Mouse (Mus musculus) layer of hippocampus, postnatal 36 days (tissue): ENCODE measurements around the gene Nhsl2. TPM values are rescaled to one million over a fixed set of nuclear protein-coding genes. Genes with fewer than 3 reads are reported as not detected.
A peak's percentile ranks its signal among the peaks of the same experiment; 100 is the strongest.
"Not testable (repeated sequence)": the region's sequence is repeated elsewhere in the genome, so short reads cannot be mapped to it uniquely, and the experiment has no call there.

Source experiments
- DNase-seq, 2 experiments: peaks; one replicate each; pipeline ENCODE4 v3.0.0; 2022
- total RNA-seq, 2 experiments: library from RNA; stranded (reverse); gene quantifications; 2 replicates each; pipeline ENCODE4 v1.2.3; 2021

The Nhsl2 gene
- 10 to 100 TPM; 48.7 to 58.8 TPM for total RNA-seq

GRCm38 (mm10) chrX:101849281-101849821 is at the start of gene Nhsl2:
Nhsl2 (plus strand) TSS chrX:101849385.
- DNase-seq: peak; percentile 6 to 23

GRCm38 (mm10) chrX:101805512-101805911 is 43.7 kb upstream of the Nhsl2 start:
- DNase-seq: no peak

DNA sequence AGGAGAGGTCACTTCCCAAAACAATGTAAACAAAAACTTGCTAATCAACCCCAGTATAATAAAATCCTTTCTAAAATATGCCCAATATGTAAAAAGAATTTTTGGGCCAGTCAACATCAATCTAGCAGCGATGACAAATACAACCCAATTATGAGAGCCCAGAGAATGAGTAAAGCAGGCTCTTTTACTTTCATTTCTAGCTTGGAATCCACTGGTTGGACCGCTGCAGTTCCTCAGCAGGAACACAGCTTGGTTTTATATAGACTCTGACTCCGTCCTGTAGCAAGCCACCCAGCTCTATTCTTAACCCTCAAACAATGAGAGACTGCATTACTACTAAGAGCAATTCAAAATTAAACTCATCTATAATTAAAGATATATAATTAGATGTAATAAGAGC is 37.4 kb upstream of the Nhsl2 start:
- DNase-seq: no peak

DNA sequence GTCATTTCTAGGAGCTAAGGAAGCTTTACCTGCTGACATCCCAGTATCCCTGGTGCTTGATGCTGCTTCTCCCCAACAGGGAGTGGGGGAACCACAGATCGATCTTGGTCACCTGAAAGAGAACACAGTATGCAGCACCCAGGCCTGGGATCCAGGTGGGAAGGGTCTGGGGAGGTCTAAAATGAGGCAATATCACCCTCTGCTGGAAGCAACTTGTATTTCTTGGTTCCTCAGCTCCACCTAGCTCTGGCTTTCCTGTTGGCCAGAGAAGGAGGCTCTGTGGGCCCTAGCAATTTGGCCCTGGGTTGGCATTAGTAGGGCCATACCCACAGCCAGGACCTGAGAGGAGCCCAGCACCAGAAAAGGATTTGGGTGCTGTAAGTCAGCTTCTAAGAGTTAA is 30.0 kb upstream of the Nhsl2 start:
- DNase-seq: no peak

DNA sequence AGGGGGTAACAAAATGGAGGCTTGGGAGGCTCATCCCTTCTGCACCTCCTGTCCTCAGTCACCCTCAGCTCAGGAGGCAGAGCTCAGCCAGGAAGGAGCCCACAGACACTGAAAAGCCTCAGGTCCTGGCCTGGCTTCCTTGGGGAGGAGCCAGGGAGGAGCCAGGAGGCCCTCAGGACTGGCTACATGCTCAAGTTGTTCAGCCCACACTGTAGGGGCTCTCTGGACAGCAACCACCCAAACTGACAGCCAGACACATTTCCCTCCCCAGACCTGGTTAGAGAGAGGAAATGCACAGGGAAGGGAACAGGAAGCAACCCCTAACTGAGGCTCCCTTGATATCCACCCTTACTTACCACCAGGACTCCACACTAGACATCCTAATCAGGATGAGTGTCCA is 29.2 kb upstream of the Nhsl2 start:
- not testable (repeated sequence) for DNase-seq

- no peak for DNase-seq
Measured at GRCm38 (mm10) chrX:101847191-101847795, 1.9 kb upstream of the Nhsl2 start.

DNA sequence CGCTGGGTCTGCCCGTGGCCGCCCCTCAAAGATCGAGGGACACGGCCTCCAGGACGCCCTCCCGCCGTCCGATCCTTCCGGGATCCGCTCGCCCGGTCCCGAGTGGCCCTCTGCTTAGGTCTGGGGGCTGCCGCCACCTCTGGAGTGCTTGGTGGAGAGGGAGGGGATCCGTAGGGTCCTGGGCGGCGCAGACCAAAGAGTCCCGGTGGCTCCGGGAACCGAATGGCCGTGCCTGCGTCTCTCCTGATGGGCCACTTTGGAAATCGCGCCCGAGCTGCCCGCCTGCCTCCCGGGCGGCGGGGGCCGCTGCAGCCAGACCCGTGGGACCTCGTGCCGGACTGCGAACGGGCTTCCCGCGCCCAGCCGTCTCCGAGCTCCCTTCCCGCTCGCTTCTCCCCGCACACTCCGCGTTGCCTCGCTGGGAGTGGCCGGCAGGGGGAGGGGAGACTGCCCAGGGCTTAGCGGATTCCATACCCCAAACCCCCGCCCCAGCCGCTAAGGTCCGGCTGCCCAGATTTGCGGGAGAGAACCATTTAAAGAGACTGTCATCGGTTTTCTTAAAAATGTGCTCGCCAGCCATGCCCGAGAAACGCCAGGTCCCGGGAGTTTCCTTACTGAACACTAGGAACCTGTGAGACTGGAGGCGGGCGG is 841 bp downstream of the Nhsl2 start:
- DNase-seq: no peak

- DNase-seq: no peak
Measured at GRCm38 (mm10) chrX:101851566-101852354, 2.6 kb downstream of the Nhsl2 start.

DNA sequence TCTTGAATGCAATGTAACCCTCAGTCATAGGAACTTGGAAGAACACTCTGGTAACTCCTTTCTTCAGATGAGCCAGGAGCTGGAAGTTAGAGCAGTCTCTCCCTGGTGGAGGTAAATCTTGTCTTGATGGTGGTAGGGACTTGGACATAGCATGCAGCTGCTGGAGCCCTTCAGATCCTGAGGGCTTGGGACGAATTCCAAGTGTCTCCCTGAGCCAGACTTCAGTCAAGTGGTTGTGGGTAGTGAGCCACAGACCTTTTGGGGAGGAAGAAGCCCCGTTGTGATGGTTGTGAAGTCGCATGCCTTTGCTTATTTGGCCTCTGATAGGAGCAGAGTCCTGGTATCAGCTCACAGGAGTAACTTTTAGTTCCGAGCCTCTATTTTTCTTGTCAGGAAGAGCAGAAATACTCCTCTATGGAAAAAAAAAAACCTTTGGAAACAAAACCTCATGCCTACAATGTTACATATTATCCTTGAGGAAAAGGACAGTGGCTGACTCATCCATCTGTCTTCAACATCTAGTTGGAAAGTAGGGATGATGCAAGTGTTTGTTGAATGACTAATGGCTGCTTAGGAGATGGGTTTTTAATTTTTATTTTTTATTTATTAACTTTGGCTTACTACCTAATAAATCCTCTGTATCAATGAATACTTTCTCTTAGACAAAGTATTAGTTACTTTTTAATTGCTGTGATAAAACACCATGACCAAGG is 14.6 kb downstream of the Nhsl2 start:
- no peak for DNase-seq

- no peak for DNase-seq
Measured at GRCm38 (mm10) chrX:101864788-101865187, 15.6 kb downstream of the Nhsl2 start.

DNA sequence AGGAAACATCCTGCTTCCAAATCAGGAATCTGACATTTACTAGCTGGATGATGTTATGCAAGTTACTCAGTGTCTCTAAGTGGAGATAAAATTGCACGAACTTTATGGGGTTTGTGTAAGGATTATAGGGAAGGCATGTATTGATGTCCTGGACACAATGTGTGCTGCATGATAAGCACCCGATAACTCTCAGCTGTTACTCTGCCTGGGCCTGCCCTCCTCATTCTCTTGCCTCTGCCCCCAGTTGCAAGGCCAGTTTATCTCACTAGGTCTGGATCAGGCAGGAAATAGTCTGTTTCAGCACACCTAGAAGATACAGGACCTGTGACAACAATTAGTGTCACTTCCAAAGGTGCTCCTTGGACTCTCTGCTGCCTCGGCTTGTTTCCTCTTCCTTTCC is 25.0 kb downstream of the Nhsl2 start:
- no peak for DNase-seq

- no peak for DNase-seq
Measured at GRCm38 (mm10) chrX:101874901-101875300, 25.7 kb downstream of the Nhsl2 start.

- DNase-seq: no peak
Measured at GRCm38 (mm10) chrX:101876136-101876535, 27.0 kb downstream of the Nhsl2 start.

DNA sequence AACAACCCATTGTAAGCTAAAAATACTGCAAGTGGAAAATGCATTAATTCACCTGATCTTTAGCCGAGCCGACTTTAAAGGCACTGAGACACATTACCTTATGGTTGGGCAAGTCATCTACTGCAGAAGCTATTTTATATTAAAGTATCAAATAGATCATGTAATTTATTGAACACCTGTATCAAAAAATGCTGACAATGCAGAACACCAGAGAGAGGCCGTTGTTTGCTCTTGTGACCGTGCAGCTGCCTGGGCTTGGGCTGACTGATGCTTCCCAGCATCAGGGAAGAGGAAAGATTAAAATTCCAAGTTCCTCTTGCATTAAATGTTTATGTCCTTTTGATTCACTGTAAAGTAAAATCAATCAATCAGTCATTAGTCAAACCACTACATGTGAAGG is 28.7 kb downstream of the Nhsl2 start:
- DNase-seq: no peak

GRCm38 (mm10) chrX:101878546-101878945 is 29.4 kb downstream of the Nhsl2 start:
- DNase-seq: no peak

GRCm38 (mm10) chrX:101882141-101882751 is 33.1 kb downstream of the Nhsl2 start:
- DNase-seq: no peak

DNA sequence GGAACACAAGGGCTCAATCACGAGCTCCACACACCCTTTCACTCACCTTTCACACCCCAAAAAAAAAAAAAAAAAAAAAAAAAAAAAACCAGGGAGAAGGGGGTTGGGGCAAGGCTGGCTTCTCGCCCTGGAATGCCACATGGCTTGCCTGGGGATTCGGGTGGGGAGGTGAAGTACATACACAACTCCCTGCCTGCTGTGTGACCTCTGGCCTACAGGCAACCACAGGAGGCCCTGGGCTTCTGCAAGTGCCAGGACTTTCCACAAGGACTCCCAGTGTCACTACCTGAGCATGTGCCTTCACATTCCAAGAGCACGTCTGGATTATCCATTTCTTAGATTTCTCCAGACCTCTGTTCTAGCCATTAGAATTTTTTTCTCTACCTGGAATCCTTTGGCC is 40.2 kb downstream of the Nhsl2 start:
- DNase-seq: no peak

- DNase-seq: no peak
Measured at GRCm38 (mm10) chrX:101889813-101890469, 40.8 kb downstream of the Nhsl2 start.

GRCm38 (mm10) chrX:101893796-101894195 is 44.6 kb downstream of the Nhsl2 start:
- no peak for DNase-seq

- DNase-seq: no peak
Measured at GRCm38 (mm10) chrX:101898341-101898740, 49.2 kb downstream of the Nhsl2 start.

DNA sequence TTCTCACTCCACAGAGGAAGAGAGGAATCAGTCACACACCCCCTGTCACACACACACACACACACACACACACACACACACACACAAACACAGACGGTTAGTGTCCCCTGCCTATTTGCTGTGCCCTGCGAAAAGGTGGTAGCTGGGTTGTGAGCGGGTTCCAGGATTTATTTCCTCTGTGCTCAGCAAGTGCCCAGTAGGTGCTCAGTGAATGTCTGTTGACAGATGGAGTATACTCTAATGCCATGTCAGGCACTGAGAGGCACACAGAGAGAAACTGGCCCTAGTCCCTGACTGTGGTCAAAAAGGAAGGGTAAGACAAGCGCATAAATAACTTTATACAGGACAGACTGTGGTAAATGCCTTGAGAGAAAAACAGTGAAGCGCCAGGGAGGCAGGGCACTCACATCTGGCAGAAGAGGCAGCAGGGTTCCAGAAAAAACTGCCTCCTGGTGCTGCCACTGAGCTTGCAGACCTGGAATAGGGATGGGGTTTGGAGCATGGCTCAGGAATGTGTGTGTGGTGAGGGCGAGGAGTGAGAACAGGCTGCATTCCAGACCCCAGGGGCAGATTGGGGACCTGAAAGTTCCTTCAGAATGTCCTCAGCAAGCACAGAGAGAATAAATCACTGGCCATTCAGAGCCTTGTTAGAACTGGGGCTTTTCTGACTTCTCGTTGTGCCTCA is 52.8 kb downstream of the Nhsl2 start:
- no peak for DNase-seq
